Mouse (Mus musculus): ENCODE measurements around the gene Igsf11. TPM values are rescaled to one million over a fixed set of nuclear protein-coding genes. Genes with fewer than 3 reads are reported as not detected.
A peak's percentile ranks its signal among the peaks of the same experiment; 100 is the strongest.

Igsf11 gene
- polyA plus RNA-seq, 1 experiment from 2014 or later, result 0.19 TPM

- H3K9me3 ChIP-seq (replicated peaks), result no peaks in the 10 kb centered on the region
- H3K36me3 ChIP-seq, result no peaks in the 10 kb centered on the region
- 59% methylated on average over 10 of the region's 10 CpGs for WGBS
- H3K9ac ChIP-seq, result no peak overlapping the region
- no peak overlapping the region for H3K4me2 ChIP-seq
- H3K27me3 ChIP-seq, result peaks cover 43% of the 10 kb centered on the region
- ATAC-seq (replicated peaks; ENCODE audit: insufficient number of reproducible peaks, insufficient read depth, low FRiP score, low read depth), result no peak
- no peak overlapping the region for H3K4me3 ChIP-seq
- H3K27ac ChIP-seq, result no peak overlapping the region
- H3K4me1 ChIP-seq (replicated peaks), result no peaks in the 10 kb centered on the region
Observed at GRCm38 (mm10) chr16:38905911-38906310, 13.4 kb downstream of the Igsf11 start.

GRCm38 (mm10) chr16:38908304-38908703 lies 15.8 kb downstream of the Igsf11 start:
- Histone ChIP-seq H3K9me3 (replicated peaks) (no peaks in the 10 kb centered on the region), H3K4me3 (no peak overlapping the region), H3K27ac (no peak overlapping the region), H3K4me1 (replicated peaks) (no peaks in the 10 kb centered on the region), H3K9ac (no peak overlapping the region), H3K36me3 (no peaks in the 10 kb centered on the region), H3K4me2 (no peak overlapping the region), H3K27me3 (peaks cover 33% of the 10 kb centered on the region)
- WGBS, result 74% methylated on average over 9 of the region's 9 CpGs
- ATAC-seq (replicated peaks; ENCODE audit: insufficient number of reproducible peaks, insufficient read depth, low FRiP score, low read depth), result no peak

- WGBS, result 66% methylated on average over 12 of the region's 12 CpGs
- H3K4me1 ChIP-seq (replicated peaks), result no peaks in the 10 kb centered on the region
Observed at GRCm38 (mm10) chr16:38909506-38909905, 17.0 kb downstream of the Igsf11 start.

GRCm38 (mm10) chr16:38910088-38910487 lies 17.6 kb downstream of the Igsf11 start:
- H3K4me1 ChIP-seq (replicated peaks), result no peaks in the 10 kb centered on the region
- no peaks in the 10 kb centered on the region for H3K36me3 ChIP-seq
- ATAC-seq (replicated peaks; ENCODE audit: insufficient number of reproducible peaks, insufficient read depth, low FRiP score, low read depth), result no peak
- H3K9me3 ChIP-seq (replicated peaks), result no peaks in the 10 kb centered on the region
- H3K4me3 ChIP-seq, result no peak overlapping the region
- no peak overlapping the region for H3K4me2 ChIP-seq
- WGBS, result 53% methylated on average over 8 of the region's 8 CpGs
- no peak overlapping the region for H3K27ac ChIP-seq
- no peak overlapping the region for H3K9ac ChIP-seq
- H3K27me3 ChIP-seq, result peaks cover 16% of the 10 kb centered on the region

More at GRCm38 (mm10) chr16:38909506-38909905, 17.0 kb downstream of the Igsf11 start:
- Histone ChIP-seq H3K27me3 (peaks cover 21% of the 10 kb centered on the region), H3K27ac (no peak overlapping the region), H3K9me3 (replicated peaks) (no peaks in the 10 kb centered on the region), H3K4me3 (no peak overlapping the region), H3K4me2 (no peak overlapping the region), H3K9ac (no peak overlapping the region), H3K36me3 (no peaks in the 10 kb centered on the region)
- no peak for ATAC-seq (replicated peaks; ENCODE audit: insufficient number of reproducible peaks, insufficient read depth, low FRiP score, low read depth)

- Histone ChIP-seq H3K9ac (no peak overlapping the region), H3K27ac (no peak overlapping the region), H3K4me3 (no peak overlapping the region), H3K4me1 (replicated peaks) (no peaks in the 10 kb centered on the region), H3K36me3 (no peaks in the 10 kb centered on the region), H3K4me2 (no peak overlapping the region), H3K9me3 (replicated peaks) (no peaks in the 10 kb centered on the region), H3K27me3 (no peaks in the 10 kb centered on the region)
- WGBS, result 81% methylated on average over 4 of the region's 4 CpGs
- no peak for ATAC-seq (replicated peaks; ENCODE audit: insufficient number of reproducible peaks, insufficient read depth, low FRiP score, low read depth)
Observed at GRCm38 (mm10) chr16:38915451-38915850, 23.0 kb downstream of the Igsf11 start.

- Histone ChIP-seq H3K27me3 (no peaks in the 10 kb centered on the region), H3K36me3 (no peaks in the 10 kb centered on the region), H3K4me3 (no peak overlapping the region), H3K4me2 (no peak overlapping the region), H3K4me1 (replicated peaks) (no peaks in the 10 kb centered on the region), H3K9ac (no peak overlapping the region), H3K27ac (no peak overlapping the region), H3K9me3 (replicated peaks) (no peaks in the 10 kb centered on the region)
- ATAC-seq (replicated peaks; ENCODE audit: insufficient number of reproducible peaks, insufficient read depth, low FRiP score, low read depth), result no peak
- WGBS, result 88% methylated on average over 12 of the region's 12 CpGs
Observed at GRCm38 (mm10) chr16:38916053-38916786, 23.7 kb downstream of the Igsf11 start.

GRCm38 (mm10) chr16:38916885-38917284 lies 24.4 kb downstream of the Igsf11 start:
- Histone ChIP-seq H3K4me2 (no peak overlapping the region), H3K36me3 (no peaks in the 10 kb centered on the region), H3K27me3 (no peaks in the 10 kb centered on the region), H3K4me1 (replicated peaks) (no peaks in the 10 kb centered on the region), H3K9me3 (replicated peaks) (no peaks in the 10 kb centered on the region), H3K4me3 (no peak overlapping the region), H3K27ac (no peak overlapping the region), H3K9ac (no peak overlapping the region)
- WGBS, result 77% methylated on average over 5 of the region's 5 CpGs
- ATAC-seq (replicated peaks; ENCODE audit: insufficient number of reproducible peaks, insufficient read depth, low FRiP score, low read depth), result no peak

GRCm38 (mm10) chr16:38918121-38918520 lies 25.6 kb downstream of the Igsf11 start:
- Histone ChIP-seq H3K27ac (no peak overlapping the region), H3K4me2 (no peak overlapping the region), H3K9ac (no peak overlapping the region), H3K27me3 (0 out of 2 replicates have a peak, but pooled peaks cover 4% of the 10 kb centered on the region), H3K9me3 (replicated peaks) (no peaks in the 10 kb centered on the region), H3K4me3 (no peak overlapping the region), H3K4me1 (replicated peaks) (no peaks in the 10 kb centered on the region), H3K36me3 (no peaks in the 10 kb centered on the region)
- WGBS, result 83% methylated on average over 2 of the region's 2 CpGs
- ATAC-seq (replicated peaks; ENCODE audit: insufficient number of reproducible peaks, insufficient read depth, low FRiP score, low read depth), result no peak

GRCm38 (mm10) chr16:38920488-38920887 lies 28.0 kb downstream of the Igsf11 start:
- no peak for ATAC-seq (replicated peaks; ENCODE audit: insufficient number of reproducible peaks, insufficient read depth, low FRiP score, low read depth)
- H3K4me3 ChIP-seq, result no peak overlapping the region
- no peaks in the 10 kb centered on the region for H3K9me3 ChIP-seq (replicated peaks)
- H3K27ac ChIP-seq, result no peak overlapping the region
- 0 out of 2 replicates have a peak, but pooled peaks cover 4% of the 10 kb centered on the region for H3K27me3 ChIP-seq
- H3K9ac ChIP-seq, result no peak overlapping the region
- WGBS, result 81% methylated on average over 5 of the region's 5 CpGs
- H3K4me2 ChIP-seq, result no peak overlapping the region
- no peaks in the 10 kb centered on the region for H3K36me3 ChIP-seq
- no peaks in the 10 kb centered on the region for H3K4me1 ChIP-seq (replicated peaks)

- 47% methylated on average over 13 of the region's 13 CpGs for WGBS
- Histone ChIP-seq H3K4me3 (no peak overlapping the region), H3K9ac (no peak overlapping the region), H3K27ac (no peak overlapping the region), H3K4me2 (peak overlapping the region; percentile 43; the same call in 1 of the 2 replicates), H3K27me3 (0 out of 2 replicates have a peak, but pooled peaks cover 4% of the 10 kb centered on the region), H3K36me3 (no peaks in the 10 kb centered on the region), H3K9me3 (replicated peaks) (no peaks in the 10 kb centered on the region), H3K4me1 (replicated peaks) (no peaks in the 10 kb centered on the region)
- ATAC-seq (replicated peaks; ENCODE audit: insufficient number of reproducible peaks, insufficient read depth, low FRiP score, low read depth), result no peak
Observed at GRCm38 (mm10) chr16:38924940-38925339, 32.5 kb downstream of the Igsf11 start.

- no peaks in the 10 kb centered on the region for H3K9me3 ChIP-seq (replicated peaks)
- WGBS, result 81% methylated on average over 7 of the region's 7 CpGs
- no peak overlapping the region for H3K9ac ChIP-seq
- no peak for ATAC-seq (replicated peaks; ENCODE audit: insufficient number of reproducible peaks, insufficient read depth, low FRiP score, low read depth)
- H3K36me3 ChIP-seq, result no peaks in the 10 kb centered on the region
- no peak overlapping the region for H3K4me3 ChIP-seq
- no peaks in the 10 kb centered on the region for H3K4me1 ChIP-seq (replicated peaks)
- no peak overlapping the region for H3K27ac ChIP-seq
- H3K27me3 ChIP-seq, result no peaks in the 10 kb centered on the region
- H3K4me2 ChIP-seq, result no peak overlapping the region
Observed at GRCm38 (mm10) chr16:38928760-38929159, 36.3 kb downstream of the Igsf11 start.

- no peaks in the 10 kb centered on the region for H3K9me3 ChIP-seq (replicated peaks)
Observed at GRCm38 (mm10) chr16:38931519-38931918, 39.0 kb downstream of the Igsf11 start.

More at GRCm38 (mm10) chr16:38931519-38931918, 39.0 kb downstream of the Igsf11 start:
- no peak overlapping the region for H3K4me2 ChIP-seq
- no peaks in the 10 kb centered on the region for H3K4me1 ChIP-seq (replicated peaks)
- no peak overlapping the region for H3K27ac ChIP-seq
- ATAC-seq (replicated peaks; ENCODE audit: insufficient number of reproducible peaks, insufficient read depth, low FRiP score, low read depth), result no peak
- WGBS, result 54% methylated on average over 6 of the region's 6 CpGs
- H3K27me3 ChIP-seq, result no peaks in the 10 kb centered on the region
- no peak overlapping the region for H3K9ac ChIP-seq
- H3K4me3 ChIP-seq, result no peak overlapping the region
- no peaks in the 10 kb centered on the region for H3K36me3 ChIP-seq
